Mouse (Mus musculus) Patski (cell line): Measurements from ENCODE around the gene Atf6. TPM values are rescaled to one million over a fixed set of nuclear protein-coding genes. Genes with fewer than 3 reads are reported as not detected.
A peak's percentile ranks its signal among the peaks of the same experiment; 100 is the strongest.

ENCODE experiments used
- ATAC-seq: fragments of 100-300 bp; one replicate; pipeline ENCODE4 v1.8.0; 2021
- CTCF ChIA-PET: fragments of 350-600 bp; sonication (Branson Sonifier 250); formaldehyde crosslinking; loops from one replicate; lab custom pipeline; 2022; ENCODE audit warnings: inconsistent platforms; lab: Charles Lee
- POLR2A ChIA-PET: fragments of 350-600 bp; sonication (Branson Sonifier 250); formaldehyde crosslinking; loops from one replicate; lab custom pipeline; 2022; ENCODE audit warnings: antibody characterized with exemption, inconsistent platforms; lab: Charles Lee
- DNase-seq: peaks from one replicate; pipeline ENCODE4 v3.0.0-alpha.2; 2011; ENCODE audit warnings: low read depth, low spot score
- H3K27me3 ChIP-seq: fragments of 371-371 bp; one replicate; pipeline ENCODE4 v1.5.1; 2021
- CTCF ChIP-seq: fragments of 100-300 bp; IDR thresholded peaks from one replicate; pipeline ENCODE4 v1.5.1; 2021
- in situ Hi-C: fragments of 300-500 bp; cut with MboI; formaldehyde crosslinking; loops from 3 replicates; pipeline ENCODE4 v1.11.1; 2018; ENCODE audit warnings: low pct_unique_long_range_greater_than_20kb, mixed read lengths
- polyA plus RNA-seq: library from polyadenylated mRNA; unstranded; gene quantifications from one replicate; pipeline ENCODE4 v1.2.3, GENCODE M21; 2021

Gene Atf6
- polyA plus RNA-seq, 1 experiment from 2014 or later: 51.2 TPM

GRCm38 (mm10) chr1:170900799-170901467 lies 33.4 kb upstream of the Atf6 start:
- in situ Hi-C loops: no loop called here
- DNase-seq: no peak
- TF ChIP-seq CTCF: peak; percentile 42
- ATAC-seq: no peak
- CTCF ChIA-PET: interaction anchor here (1.3 to 4.2 kb wide), 4 partner anchors 12 to 96 kb away, joined by 4 to 28 read pairs (median 8); partner anchors contain the start of genes Fcrla and Fcrlb
- POLR2A ChIA-PET: no interaction called here
- peaks cover 5% of the 10 kb centered on the region for H3K27me3 ChIP-seq

- peaks cover 5% of the 10 kb centered on the region for H3K27me3 ChIP-seq
- TF ChIP-seq CTCF: no peak
- DNase-seq (no peak), ATAC-seq (no peak)
- in situ Hi-C loops: loop anchor here (10.0 to 25.0 kb wide), 2 partner anchors 206 to 364 kb away; partner anchors contain the start of genes Adamts4, B4galt3 and Ndufs2
- CTCF ChIA-PET: interaction anchor here (0.7 to 1.3 kb wide), 3 partner anchors 11 to 124 kb away, joined by 3 read pairs; no protein-coding TSS in a partner anchor
- POLR2A ChIA-PET: no interaction called here
Observed at GRCm38 (mm10) chr1:170898413-170899075, 31.0 kb upstream of the Atf6 start.

GRCm38 (mm10) chr1:170896651-170897281 lies 29.2 kb upstream of the Atf6 start:
- ATAC-seq: no peak
- TF ChIP-seq CTCF: no peak
- in situ Hi-C loops: loop anchor here (10.0 to 25.0 kb wide), 2 partner anchors 208 to 366 kb away; partner anchors contain the start of genes Adamts4, B4galt3 and Ndufs2
- POLR2A ChIA-PET: interaction anchor here (0.6 kb wide), 1 partner anchor 115 kb away, joined by 4 read pairs; no protein-coding TSS in a partner anchor
- DNase-seq: no peak
- peaks cover 5% of the 10 kb centered on the region for H3K27me3 ChIP-seq
- CTCF ChIA-PET: interaction anchor here (0.9 kb wide), 1 partner anchor 100 kb away, joined by 3 read pairs; no protein-coding TSS in a partner anchor

- TF ChIP-seq CTCF: peak; percentile 43
- ChIA-PET CTCF (interaction anchor here (0.6 to 1.8 kb wide), 18 partner anchors 8 to 398 kb away, joined by 3 to 9 read pairs (median 4); partner anchors contain the start of genes Dusp12, Fcgr2b, Fcrlb and Gm26620), POLR2A (interaction anchor here (0.5 kb wide), 1 partner anchor 11 kb away, joined by 3 read pairs; no protein-coding TSS in a partner anchor)
- peaks cover 5% of the 10 kb centered on the region for H3K27me3 ChIP-seq
- DNase-seq (no peak), ATAC-seq (no peak)
- in situ Hi-C loops: loop anchor here (10.0 to 25.0 kb wide), 2 partner anchors 210 to 367 kb away; partner anchors contain the start of genes Adamts4, B4galt3 and Ndufs2
Observed at GRCm38 (mm10) chr1:170894603-170895602, 27.3 kb upstream of the Atf6 start.

- no peaks in the 10 kb centered on the region for H3K27me3 ChIP-seq
- no peak for DNase-seq
- ChIA-PET CTCF (interaction anchor here (0.8 to 1.0 kb wide), 2 partner anchors 10 to 104 kb away, joined by 3 read pairs; no protein-coding TSS in a partner anchor), POLR2A (no interaction called here)
- in situ Hi-C loops: loop anchor here (10.0 to 25.0 kb wide), 2 partner anchors 213 to 370 kb away; partner anchors contain the start of genes Adamts4, B4galt3 and Ndufs2
- no peak for TF ChIP-seq CTCF
- ATAC-seq: no peak
Observed at GRCm38 (mm10) chr1:170892279-170892678, 24.7 kb upstream of the Atf6 start.

GRCm38 (mm10) chr1:170891646-170892045 lies 24.1 kb upstream of the Atf6 start:
- CTCF ChIA-PET: interaction anchor here (0.8 to 1.0 kb wide), 2 partner anchors 10 to 105 kb away, joined by 3 read pairs; no protein-coding TSS in a partner anchor
- ATAC-seq (no peak), DNase-seq (no peak)
- in situ Hi-C loops: loop anchor here (10.0 to 25.0 kb wide), 2 partner anchors 213 to 371 kb away; partner anchors contain the start of genes Adamts4, B4galt3 and Ndufs2
- TF ChIP-seq CTCF: no peak
- H3K27me3 ChIP-seq: no peaks in the 10 kb centered on the region
- POLR2A ChIA-PET: no interaction called here

- POLR2A ChIA-PET: no interaction called here
- CTCF ChIA-PET: no interaction called here
- no peaks in the 10 kb centered on the region for H3K27me3 ChIP-seq
- in situ Hi-C loops: loop anchor here (25.0 kb wide), 1 partner anchor 373 kb away; the partner anchor contains the start of genes Adamts4, B4galt3 and Ndufs2
- ATAC-seq (no peak), DNase-seq (no peak)
- no peak for TF ChIP-seq CTCF
Observed at GRCm38 (mm10) chr1:170889310-170889709, 21.7 kb upstream of the Atf6 start.

GRCm38 (mm10) chr1:170886044-170886458 lies 18.5 kb upstream of the Atf6 start:
- ChIA-PET POLR2A (interaction anchor here (0.9 kb wide), 1 partner anchor 138 kb away, joined by 3 read pairs; no protein-coding TSS in a partner anchor), CTCF (interaction anchor here (0.6 to 1.2 kb wide), 6 partner anchors 9 to 24 kb away, joined by 3 to 9 read pairs (median 4); no protein-coding TSS in a partner anchor)
- no peak for TF ChIP-seq CTCF
- ATAC-seq: no peak
- in situ Hi-C loops: loop anchor here (25.0 kb wide), 1 partner anchor 376 kb away; the partner anchor contains the start of genes Adamts4, B4galt3 and Ndufs2
- H3K27me3 ChIP-seq: no peaks in the 10 kb centered on the region
- DNase-seq: no peak
